Mouse (Mus musculus) cerebellum, adult 18-20 months (tissue): ENCODE results near the gene Cyp17a1.
A peak's percentile ranks its signal among the peaks of the same experiment; 100 is the strongest.

Source experiments
- DNase-seq, 2 experiments: peaks; one replicate each; pipeline ENCODE4 v3.0.0; 2021

Gene Cyp17a1

GRCm38 (mm10) chr19:46669802-46670201 is 3.2 kb downstream of the Cyp17a1 start:
- DNase-seq, result no peak

- no peak for DNase-seq
Observed at GRCm38 (mm10) chr19:46668263-46668662, 4.7 kb downstream of the Cyp17a1 start.

- no peak for DNase-seq
Observed at GRCm38 (mm10) chr19:46667300-46667699, 5.7 kb downstream of the Cyp17a1 start.

- no peak for DNase-seq
Observed at GRCm38 (mm10) chr19:46665474-46665873, 7.5 kb downstream of the Cyp17a1 start.

GRCm38 (mm10) chr19:46662784-46663183 is 10.2 kb downstream of the Cyp17a1 start:
- no peak for DNase-seq

- no peak for DNase-seq
Observed at GRCm38 (mm10) chr19:46662214-46662613, 10.8 kb downstream of the Cyp17a1 start.

- DNase-seq, result no peak
Observed at GRCm38 (mm10) chr19:46661511-46661910, 11.5 kb downstream of the Cyp17a1 start.

GRCm38 (mm10) chr19:46658851-46659250 is 14.1 kb downstream of the Cyp17a1 start:
- DNase-seq, result no peak

- no peak for DNase-seq
Observed at GRCm38 (mm10) chr19:46658348-46658747, 14.6 kb downstream of the Cyp17a1 start.

- no peak for DNase-seq
Observed at GRCm38 (mm10) chr19:46657339-46658020, 15.5 kb downstream of the Cyp17a1 start.

GRCm38 (mm10) chr19:46656151-46656840 is 16.7 kb downstream of the Cyp17a1 start:
- DNase-seq, result no peak

- no peak for DNase-seq
Observed at GRCm38 (mm10) chr19:46655626-46656025, 17.3 kb downstream of the Cyp17a1 start.

- no peak for DNase-seq
Observed at GRCm38 (mm10) chr19:46653616-46654235, 19.2 kb downstream of the Cyp17a1 start.

- no peak for DNase-seq
Observed at GRCm38 (mm10) chr19:46653188-46653587, 19.8 kb downstream of the Cyp17a1 start.

- no peak for DNase-seq
Observed at GRCm38 (mm10) chr19:46648565-46648964, 24.4 kb downstream of the Cyp17a1 start.

- DNase-seq, result no peak
Observed at GRCm38 (mm10) chr19:46647850-46648249, 25.1 kb downstream of the Cyp17a1 start.

GRCm38 (mm10) chr19:46647254-46647653 is 25.7 kb downstream of the Cyp17a1 start:
- DNase-seq, result no peak

GRCm38 (mm10) chr19:46646041-46646481 is 26.9 kb downstream of the Cyp17a1 start:
- no peak for DNase-seq

GRCm38 (mm10) chr19:46644793-46645602 is 28.0 kb downstream of the Cyp17a1 start:
- DNase-seq, result peak in 1 of 2 experiments; percentile 40

- no peak for DNase-seq
Observed at GRCm38 (mm10) chr19:46644343-46644792, 28.6 kb downstream of the Cyp17a1 start.

- peak in 1 of 2 experiments; percentile 44 for DNase-seq
Observed at GRCm38 (mm10) chr19:46643236-46643635, 29.7 kb downstream of the Cyp17a1 start.

- no peak for DNase-seq
Observed at GRCm38 (mm10) chr19:46642136-46642753, 30.7 kb downstream of the Cyp17a1 start.
